Mouse (Mus musculus): ENCODE measurements around the gene Foxn3.

DNA sequence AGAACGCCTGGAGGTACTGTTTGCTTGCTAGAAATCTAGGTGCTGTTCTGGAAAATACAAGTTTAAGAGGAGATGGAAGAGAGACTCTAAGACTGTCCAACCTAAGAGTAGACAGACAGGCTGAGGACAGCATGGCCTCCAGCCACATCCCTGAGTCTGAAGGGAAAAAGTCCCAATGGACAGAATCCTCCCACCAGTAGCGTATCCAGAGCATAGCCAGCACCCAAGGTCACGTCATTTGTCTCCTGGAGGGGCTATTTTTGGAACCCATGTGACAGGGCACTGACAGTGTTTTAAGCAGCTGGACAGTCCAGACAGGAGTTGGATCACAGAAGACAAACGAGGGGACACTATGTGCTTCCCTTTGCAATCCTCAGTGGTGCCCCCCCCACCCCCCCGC lies 46.3 kb upstream of the Foxn3 start:
- TF ChIP-seq CTCF (IDR thresholded peaks at IDR 0.05; ENCODE audit: borderline replicate concordance, insufficient read depth, low read depth, low read length): no peak
- no peak for TF ChIP-seq POLR2A (IDR thresholded peaks at IDR 0.05; ENCODE audit: borderline replicate concordance, insufficient read depth, low read length)

All from cerebellum, adult 2 months (tissue).